Mouse (Mus musculus): ENCODE data around the gene Slc9c1. TPM values are rescaled to one million over a fixed set of nuclear protein-coding genes. Genes with fewer than 3 reads are reported as not detected.
"Not testable (repeated sequence)": the region's sequence is repeated elsewhere in the genome, so short reads cannot be mapped to it uniquely, and the experiment has no call there.

Gene Slc9c1
- 0.08 and 0.17 TPM in 2 replicates for polyA plus RNA-seq (2015; fragmentation: Nextera tagmentation; extraction: Ambion mirVana)

- no peak for DNase-seq (ENCODE audit: low spot score)
Measured at GRCm38 (mm10) chr16:45535009-45535408, at the start of gene Slc9c1. Gene Slc9c1 (plus strand): TSS chr16:45535309.

DNA sequence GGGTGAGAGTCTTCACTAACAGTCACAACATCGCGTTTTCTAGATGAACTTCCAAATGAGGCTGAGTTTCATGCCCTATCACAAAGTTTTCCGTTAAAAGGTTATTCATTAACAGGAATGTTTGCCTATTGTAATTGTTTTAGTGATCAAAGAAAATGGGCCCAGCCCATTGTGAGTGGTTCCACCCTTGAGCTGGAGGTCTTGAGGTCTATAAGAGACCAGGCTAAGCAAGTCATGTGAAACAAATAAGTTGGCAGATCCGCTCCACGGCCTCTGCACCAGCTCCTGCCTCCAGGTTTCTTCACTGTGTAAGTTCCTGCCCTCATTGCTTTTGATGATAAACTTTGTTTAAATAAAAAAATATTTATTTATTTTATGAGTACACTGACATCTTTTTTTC is 42.2 kb upstream of the Slc9c1 start, which contains the start of gene Gm609:
TSS of gene Gm609 (minus strand) at position 43 of the 400 bp plus-strand sequence.
- DNase-seq (ENCODE audit: low spot score): no peak

GRCm38 (mm10) chr16:45495326-45495725 is 39.8 kb upstream of the Slc9c1 start:
- DNase-seq (ENCODE audit: low spot score): no peak

GRCm38 (mm10) chr16:45525551-45525950 is 9.6 kb upstream of the Slc9c1 start:
- no peak for DNase-seq (ENCODE audit: low spot score)

DNA sequence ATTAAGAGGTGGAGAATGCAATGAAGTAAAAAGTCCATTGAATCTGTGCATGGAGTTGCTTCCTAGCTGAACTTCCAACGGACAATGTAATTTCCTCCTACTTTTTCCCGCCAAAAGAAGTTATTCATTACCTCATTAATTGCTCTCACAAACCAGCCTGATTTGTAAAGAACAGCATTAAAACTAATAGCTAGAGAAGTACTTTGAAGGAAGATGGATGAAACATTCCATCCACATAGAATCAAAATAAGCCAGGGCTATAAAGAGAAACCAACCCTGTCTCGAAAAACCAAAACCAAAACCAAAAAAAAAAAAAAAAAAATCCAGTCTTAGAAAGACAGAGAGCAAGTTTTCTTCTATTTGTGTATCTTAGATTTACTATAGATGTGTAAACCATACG is 3.2 kb upstream of the Slc9c1 start, which contains the start of gene Gm17783:
TSS of gene Gm17783 (minus strand) at position 101 of the 400 bp plus-strand sequence.
- no peak for DNase-seq (ENCODE audit: low spot score)

- not testable (repeated sequence) for DNase-seq (ENCODE audit: low spot score)
Measured at GRCm38 (mm10) chr16:45538342-45538741, 3.2 kb downstream of the Slc9c1 start.

DNA sequence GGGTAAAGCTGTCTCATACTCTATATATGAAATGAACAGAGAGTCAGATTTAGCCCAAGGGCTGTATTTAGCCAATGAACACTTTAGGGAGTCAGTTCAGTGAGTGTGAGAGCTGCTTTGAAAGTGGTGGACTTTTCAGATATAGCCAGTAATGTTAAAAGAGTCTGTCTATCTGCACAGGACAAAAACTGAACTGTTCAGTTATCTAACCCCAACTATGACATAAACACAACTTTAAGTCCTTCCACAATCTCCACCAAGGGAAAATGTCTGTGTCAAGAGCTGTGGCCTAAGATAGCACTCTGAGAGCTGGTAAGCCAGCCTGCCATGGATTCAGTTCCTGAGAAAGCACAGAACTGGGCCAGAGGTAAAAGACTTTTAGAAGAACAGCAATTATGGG is 7.0 kb downstream of the Slc9c1 start:
- no peak for DNase-seq (ENCODE audit: low spot score)

DNA sequence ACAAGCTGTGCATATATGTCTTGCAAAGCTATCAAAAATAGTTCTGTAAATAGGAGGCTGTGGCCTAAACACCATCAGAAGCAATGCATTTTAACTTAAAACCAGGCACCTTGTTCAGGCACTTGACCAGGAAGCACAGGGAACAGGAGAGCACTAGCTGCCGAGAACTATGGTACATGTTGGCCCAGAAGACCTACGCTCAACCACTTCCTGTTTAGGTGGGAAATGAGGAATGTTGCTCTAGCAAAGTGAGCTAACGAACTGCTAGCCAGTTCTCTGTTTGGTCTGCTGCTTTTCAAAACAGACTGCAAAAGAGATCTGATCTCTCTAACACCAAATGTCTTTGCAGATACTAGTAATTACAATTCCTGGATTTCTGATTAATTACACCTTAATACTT is 9.2 kb downstream of the Slc9c1 start:
- no peak for DNase-seq (ENCODE audit: low spot score)

DNA sequence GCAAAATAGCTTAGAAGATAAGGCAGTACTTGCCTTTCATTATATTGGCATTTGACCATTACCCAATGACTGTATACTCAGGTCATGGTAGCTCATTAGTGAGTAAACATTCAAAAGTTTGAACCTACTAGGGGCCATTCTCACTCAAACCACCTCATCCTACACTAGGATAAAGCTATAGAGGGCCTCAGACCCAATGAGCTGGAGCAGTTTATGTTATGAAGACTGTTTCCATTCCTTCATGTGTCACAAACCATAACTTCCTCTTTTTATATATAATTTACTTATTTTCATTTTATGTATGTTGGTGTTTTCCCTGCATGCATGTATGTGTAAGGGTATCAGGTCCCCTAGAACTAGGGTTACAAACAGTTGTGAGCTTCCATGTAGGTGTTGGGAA is 12.9 kb downstream of the Slc9c1 start:
- DNase-seq (ENCODE audit: low spot score): no peak

DNA sequence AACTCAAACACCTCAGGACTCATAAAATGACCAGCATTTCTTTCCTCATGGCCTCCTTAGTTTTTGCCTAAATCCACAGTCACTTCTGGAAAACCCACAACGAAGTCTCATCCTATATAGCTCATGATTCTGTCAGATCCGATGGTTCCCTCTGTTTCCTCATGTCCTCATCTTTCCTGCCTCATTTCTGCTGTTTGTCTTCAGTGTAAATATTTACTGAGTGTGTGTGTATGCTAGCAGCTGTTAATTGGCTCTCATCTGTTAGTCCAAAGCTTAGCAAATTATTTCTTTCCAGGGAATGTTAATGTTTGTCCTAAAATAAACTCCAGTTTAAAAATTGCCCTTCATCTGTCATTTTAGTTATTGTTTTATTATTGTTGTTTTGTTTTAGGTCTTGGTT is 16.5 kb downstream of the Slc9c1 start:
- DNase-seq (ENCODE audit: low spot score): no peak

DNA sequence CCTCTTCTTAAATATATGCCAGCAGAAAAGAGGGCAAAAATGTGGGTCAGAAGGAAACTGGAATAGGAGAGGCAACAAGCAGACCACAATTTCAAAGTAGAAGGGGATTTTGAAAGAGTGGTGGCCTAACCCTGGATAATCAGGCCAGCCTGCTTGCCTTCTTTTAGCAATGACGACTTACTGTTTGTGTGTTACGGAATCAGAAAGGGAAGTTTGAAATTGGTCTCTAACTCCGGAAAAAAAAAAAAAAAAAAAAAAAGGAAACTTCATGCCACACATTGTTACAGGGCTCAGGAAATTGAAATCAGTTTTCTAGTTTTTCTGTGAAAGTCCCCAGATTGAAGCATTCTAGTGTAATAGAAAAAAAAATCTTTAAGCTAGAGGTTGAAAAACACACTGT is 26.6 kb downstream of the Slc9c1 start:
- no peak for DNase-seq (ENCODE audit: low spot score)

DNA sequence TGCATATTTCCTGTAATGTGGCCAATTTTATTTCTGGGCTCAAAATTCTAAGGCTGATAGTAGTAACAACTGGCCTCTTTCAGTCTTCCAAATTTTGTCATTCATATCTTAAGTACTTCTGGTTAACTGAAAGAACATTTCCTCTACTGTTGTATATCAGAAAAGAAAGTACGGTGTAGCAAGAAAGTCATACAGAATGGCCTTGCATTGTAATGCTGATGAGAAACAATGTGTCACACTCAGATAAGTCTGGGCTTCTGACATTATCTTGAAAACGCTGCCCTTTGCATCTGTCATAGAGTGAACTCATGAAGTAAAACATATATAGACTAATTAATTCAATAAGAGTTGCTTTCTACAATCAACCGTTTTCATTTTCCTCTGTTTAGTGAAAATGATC is 37.2 kb downstream of the Slc9c1 start:
- no peak for DNase-seq (ENCODE audit: low spot score)

- no peak for DNase-seq (ENCODE audit: low spot score)
Measured at GRCm38 (mm10) chr16:45579883-45580282, 44.8 kb downstream of the Slc9c1 start.

- DNase-seq (ENCODE audit: low spot score): peak; percentile 46
Measured at GRCm38 (mm10) chr16:45582512-45582911, 47.4 kb downstream of the Slc9c1 start.

GRCm38 (mm10) chr16:45593656-45594055 is 58.5 kb downstream of the Slc9c1 start:
- no peak for DNase-seq (ENCODE audit: low spot score)

- DNase-seq (ENCODE audit: low spot score): no peak
Measured at GRCm38 (mm10) chr16:45595494-45595893, 60.4 kb downstream of the Slc9c1 start.

DNA sequence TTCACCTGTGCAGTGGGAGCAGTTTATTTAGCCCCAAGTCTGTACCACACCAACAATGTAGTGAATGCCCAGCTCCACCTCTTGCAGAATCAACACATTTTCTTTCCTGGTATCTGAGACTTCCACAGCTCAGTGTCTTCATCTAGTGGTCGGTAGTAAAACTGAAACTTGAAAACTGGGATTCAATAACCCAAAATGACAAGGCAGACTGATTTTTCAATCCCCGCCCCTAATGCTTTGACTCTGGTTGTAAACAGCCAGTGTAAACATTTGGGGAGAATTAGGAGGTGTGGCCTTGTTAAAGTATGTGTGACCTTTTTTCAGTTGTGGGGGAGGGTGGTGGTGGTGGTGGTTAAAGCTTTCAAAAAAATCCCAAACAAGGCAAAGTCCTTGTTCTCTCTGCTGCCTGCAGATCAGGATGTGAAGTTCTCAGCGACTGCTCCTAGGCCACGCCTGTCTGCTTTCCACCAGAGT is 73.4 kb downstream of the Slc9c1 start:
- DNase-seq (ENCODE audit: low spot score): no peak

GRCm38 (mm10) chr16:45609300-45609699 is 74.2 kb downstream of the Slc9c1 start:
- DNase-seq (ENCODE audit: low spot score): peak; percentile 35

DNA sequence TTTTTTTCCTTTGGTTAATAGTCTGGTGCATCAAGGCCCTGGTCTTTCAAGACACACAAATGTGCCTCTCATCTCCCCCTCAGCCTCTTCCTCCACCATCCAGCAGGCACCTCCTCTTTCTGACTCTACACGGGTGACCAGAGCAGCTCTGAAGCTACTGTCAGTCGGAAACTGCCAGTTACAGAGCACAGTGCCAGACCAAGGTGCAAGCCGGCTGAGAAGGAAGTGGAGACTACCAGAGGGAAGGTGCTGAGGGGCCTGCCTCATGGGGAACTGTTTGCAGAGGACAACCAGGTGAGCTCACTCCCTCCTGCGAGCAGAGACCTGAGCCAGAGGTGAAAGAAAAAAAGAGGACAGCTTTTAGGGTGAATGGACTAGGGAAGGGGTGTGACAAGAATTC is 75.2 kb downstream of the Slc9c1 start, which contains the start of gene Gcsam:
TSS of gene Gcsam (plus strand) at position 114 of the 400 bp plus-strand sequence.
- DNase-seq (ENCODE audit: low spot score): no peak

DNA sequence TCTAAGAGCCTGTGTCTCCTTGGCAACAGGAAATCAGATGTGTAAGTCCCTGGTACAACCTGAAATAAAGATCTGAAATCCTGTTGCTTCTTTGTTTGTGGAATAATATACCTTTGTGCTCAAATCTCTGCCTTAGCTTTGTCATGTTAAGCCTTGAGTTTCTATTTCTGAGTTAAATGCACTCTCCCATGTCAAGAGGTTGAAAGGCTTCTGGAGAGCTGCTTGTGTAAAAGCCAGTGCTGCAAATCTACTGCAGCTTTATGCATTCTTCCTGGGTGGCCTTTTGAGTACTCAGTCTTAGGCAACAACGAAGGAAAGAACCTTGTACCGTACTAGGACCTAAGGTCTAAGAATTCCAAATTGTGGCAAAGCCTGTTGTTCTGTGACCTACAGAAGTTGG is 78.1 kb downstream of the Slc9c1 start:
- DNase-seq (ENCODE audit: low spot score): no peak

- DNase-seq (ENCODE audit: low spot score): no peak
Measured at GRCm38 (mm10) chr16:45615944-45616343, 80.8 kb downstream of the Slc9c1 start.

DNA sequence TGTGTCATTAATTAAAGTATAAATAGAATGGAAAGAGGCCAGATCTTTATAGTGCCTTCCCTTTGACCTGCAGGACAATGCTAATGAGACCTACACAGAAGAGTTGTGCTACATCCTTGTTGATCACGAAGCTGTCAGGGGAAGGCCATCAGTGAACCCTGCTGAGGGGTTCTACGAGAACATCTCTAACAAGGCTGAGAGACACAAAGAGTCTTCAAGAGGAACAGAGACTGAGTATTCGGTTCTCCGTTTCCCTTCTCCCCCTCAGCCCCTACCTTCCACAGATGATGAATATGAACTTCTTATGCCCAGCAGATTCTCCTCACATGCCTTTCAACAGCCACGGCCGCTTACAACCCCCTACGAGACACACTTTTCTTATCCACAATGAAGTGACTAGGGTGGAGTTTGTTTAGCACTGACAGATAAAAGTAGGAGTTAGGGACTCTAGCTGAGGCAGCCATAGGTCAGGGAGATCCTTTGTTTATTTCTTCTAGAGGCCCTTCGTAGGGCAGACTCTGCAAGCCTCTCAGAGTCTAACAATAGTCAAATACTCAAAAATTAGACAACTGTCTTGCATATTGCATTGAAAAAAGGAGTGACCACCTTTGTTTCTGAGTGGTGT is 84.8 kb downstream of the Slc9c1 start:
- DNase-seq (ENCODE audit: low spot score): no peak

GRCm38 (mm10) chr16:45623230-45623629 is 88.1 kb downstream of the Slc9c1 start:
- no peak for DNase-seq (ENCODE audit: low spot score)
